Mouse (Mus musculus): Measurements from ENCODE around the gene Xlr4c. TPM values are rescaled to one million over a fixed set of nuclear protein-coding genes. Genes with fewer than 3 reads are reported as not detected.

Gene Xlr4c
- polyA plus RNA-seq (2014; fragmentation: Illumina TruSeq; extraction: RNeasy Lipid Tissue Mini Kit (QIAGEN cat#74804); ENCODE audit: low replicate concordance), result 6.4 TPM

DNA sequence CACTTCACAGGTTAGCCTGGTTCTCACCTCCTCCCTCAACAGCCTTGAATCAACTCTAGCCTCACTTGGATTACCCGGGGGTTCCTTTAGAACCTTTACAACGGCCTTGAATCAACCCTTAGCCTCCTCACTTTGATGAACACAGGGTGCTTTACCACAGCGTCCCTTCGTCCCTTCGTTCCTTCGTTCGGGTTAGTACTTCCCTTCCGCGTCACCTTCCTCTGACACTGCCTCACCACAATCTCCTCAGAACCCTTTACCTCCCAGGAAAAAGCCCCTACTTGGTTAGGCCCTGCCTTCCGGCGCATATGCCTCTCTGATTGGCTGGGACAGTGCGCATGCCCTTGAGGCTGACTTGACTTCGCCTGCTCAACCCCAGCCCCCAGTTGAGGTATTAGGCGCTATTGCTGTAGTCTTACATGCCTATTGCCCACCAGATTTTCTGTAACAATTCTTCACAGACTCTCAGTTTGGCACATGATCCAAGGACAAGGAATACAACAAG is at the start of gene Xlr4c:
Xlr4c (minus strand) TSS at position 310 of the 505 bp plus-strand sequence.

DNA sequence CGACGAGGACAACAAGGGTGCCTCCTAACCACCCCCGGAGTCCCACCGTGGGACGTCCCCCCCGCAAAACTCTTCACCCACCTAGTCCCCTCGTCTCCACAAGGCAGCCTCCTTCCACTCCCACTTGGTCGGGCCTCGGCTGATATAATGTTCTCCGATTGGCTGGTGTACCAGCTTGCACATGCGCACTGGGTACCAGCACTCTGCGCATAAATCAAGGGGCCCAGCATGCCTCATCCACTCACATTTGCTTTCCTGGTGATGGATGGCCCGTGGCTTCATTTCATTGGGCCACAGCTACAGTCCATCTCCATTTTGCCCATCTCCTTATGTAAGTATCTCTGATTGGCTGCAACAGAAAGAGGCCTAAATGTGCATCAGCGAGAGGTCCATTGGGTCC is 22.3 kb upstream of the Xlr4c start, which contains the start of gene Xlr3c:
Xlr3c (minus strand) TSS at position 121 of the 400 bp plus-strand sequence.

DNA sequence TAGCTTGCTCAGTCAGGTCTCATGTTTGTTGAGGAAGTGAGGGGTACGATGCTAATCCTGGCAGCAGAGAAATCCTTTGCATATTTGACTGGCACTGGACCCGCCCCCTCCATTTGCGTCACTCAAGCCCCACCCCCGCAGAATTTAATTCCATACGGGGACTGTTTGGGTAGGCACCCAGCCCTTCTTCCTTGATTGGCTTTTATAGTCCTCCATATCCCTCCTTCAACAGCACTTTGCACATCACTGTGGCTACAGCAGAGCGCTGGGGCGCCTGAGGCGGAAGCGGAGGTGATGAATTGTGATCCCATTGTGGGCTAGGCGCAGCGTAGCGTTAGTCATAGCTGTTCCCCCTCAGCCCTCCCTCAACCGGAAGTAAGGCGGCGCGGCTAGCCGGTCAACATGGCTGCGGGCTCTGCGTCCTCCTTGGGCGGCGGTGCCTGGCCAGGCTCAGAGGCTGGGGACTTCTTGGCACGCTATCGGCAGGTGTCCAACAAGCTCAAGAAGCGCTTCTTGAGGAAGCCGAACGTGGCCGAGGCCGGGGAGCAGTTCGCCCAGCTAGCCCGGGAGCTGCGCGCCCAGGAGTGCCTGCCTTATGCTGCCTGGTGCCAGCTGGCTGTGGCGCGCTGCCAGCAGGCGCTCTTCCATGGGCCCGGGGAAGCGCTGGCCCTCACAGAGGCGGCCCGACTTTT is 14.9 kb downstream of the Xlr4c start, which contains the start of gene F8a:
F8a (plus strand) TSS at position 378 of the 692 bp plus-strand sequence.

DNA sequence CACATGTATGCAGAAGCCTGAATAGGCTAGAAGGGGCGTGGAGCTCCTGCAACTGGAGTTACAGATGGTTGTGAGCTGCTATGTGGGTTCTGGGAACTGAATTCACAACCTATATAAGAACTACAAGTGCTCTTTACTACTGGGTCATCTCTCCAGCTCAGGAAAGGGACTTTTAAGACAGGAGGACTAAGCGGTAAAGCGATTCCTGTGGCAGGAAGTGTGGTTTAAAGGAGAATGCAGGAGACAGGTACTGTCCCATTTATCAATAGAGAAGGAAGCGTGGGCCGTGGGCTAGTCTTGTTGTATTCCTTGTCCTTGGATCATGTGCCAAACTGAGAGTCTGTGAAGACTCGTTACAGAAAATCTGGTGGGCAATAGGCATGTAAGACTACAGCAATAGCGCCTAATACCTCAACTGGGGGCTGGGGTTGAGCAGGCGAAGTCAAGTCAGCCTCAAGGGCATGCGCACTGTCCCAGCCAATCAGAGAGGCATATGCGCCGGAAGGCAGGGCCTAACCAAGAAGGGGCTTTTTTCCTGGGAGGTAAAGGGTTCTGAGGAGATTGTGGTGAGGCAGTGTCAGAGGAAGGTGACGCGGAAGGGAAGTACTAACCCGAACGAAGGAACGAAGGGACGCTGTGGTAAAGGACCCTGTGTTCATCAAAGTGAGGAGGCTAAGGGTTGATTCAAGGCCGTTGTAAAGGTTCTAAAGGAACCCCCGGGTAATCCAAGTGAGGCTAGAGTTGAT is 28.9 kb downstream of the Xlr4c start, which contains the start of gene Xlr4b:
Xlr4b (plus strand) TSS at position 515 of the 746 bp plus-strand sequence.

DNA sequence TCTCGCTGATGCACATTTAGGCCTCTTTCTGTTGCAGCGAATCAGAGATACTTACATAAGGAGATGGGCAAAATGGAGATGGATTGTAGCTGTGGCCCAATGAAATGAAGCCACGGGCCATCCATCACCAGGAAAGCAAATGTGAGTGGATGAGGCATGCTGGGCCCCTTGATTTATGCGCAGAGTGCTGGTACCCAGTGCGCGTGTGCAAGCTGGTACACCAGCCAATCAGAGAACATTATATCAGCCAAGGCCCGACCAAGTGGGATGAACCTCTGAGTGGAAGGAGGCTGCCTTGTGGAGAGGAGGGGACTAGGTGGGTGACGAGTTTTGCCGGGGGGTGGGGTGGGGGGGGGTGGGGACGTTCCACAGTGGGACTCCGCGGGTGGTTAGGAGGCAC is 51.0 kb downstream of the Xlr4c start, which contains the start of gene Xlr3b:
Xlr3b (plus strand) TSS at position 274 of the 400 bp plus-strand sequence.

Other genes starting within 250 kb of the Xlr4c start
- not detected for gene Pnma5, start 206.0 kb downstream of the Xlr4c start, polyA plus RNA-seq (2014; fragmentation: Illumina TruSeq; extraction: RNeasy Lipid Tissue Mini Kit (QIAGEN cat#74804); ENCODE audit: low replicate concordance)
- not detected for gene Pnma3, start 178.3 kb downstream of the Xlr4c start, polyA plus RNA-seq (2014; fragmentation: Illumina TruSeq; extraction: RNeasy Lipid Tissue Mini Kit (QIAGEN cat#74804); ENCODE audit: low replicate concordance)
- gene Xlr4a, start 160.7 kb downstream of the Xlr4c start, polyA plus RNA-seq (2014; fragmentation: Illumina TruSeq; extraction: RNeasy Lipid Tissue Mini Kit (QIAGEN cat#74804); ENCODE audit: low replicate concordance), result 7.1 TPM
- gene Xlr3a, start 146.0 kb downstream of the Xlr4c start, polyA plus RNA-seq (2014; fragmentation: Illumina TruSeq; extraction: RNeasy Lipid Tissue Mini Kit (QIAGEN cat#74804); ENCODE audit: low replicate concordance), result 8.7 TPM
- not detected for gene Gm14685, start 126.1 kb downstream of the Xlr4c start, polyA plus RNA-seq (2014; fragmentation: Illumina TruSeq; extraction: RNeasy Lipid Tissue Mini Kit (QIAGEN cat#74804); ENCODE audit: low replicate concordance)
- gene Xlr5b, start 94.3 kb downstream of the Xlr4c start, polyA plus RNA-seq (2014; fragmentation: Illumina TruSeq; extraction: RNeasy Lipid Tissue Mini Kit (QIAGEN cat#74804); ENCODE audit: low replicate concordance), result not detected
- not detected for gene DXBay18, start 93.7 kb downstream of the Xlr4c start, polyA plus RNA-seq (2014; fragmentation: Illumina TruSeq; extraction: RNeasy Lipid Tissue Mini Kit (QIAGEN cat#74804); ENCODE audit: low replicate concordance)
- not detected for gene Spin2d, start 66.1 kb downstream of the Xlr4c start, polyA plus RNA-seq (2014; fragmentation: Illumina TruSeq; extraction: RNeasy Lipid Tissue Mini Kit (QIAGEN cat#74804); ENCODE audit: low replicate concordance)
- 7.8 TPM for gene Xlr3b, start 50.9 kb downstream of the Xlr4c start, polyA plus RNA-seq (2014; fragmentation: Illumina TruSeq; extraction: RNeasy Lipid Tissue Mini Kit (QIAGEN cat#74804); ENCODE audit: low replicate concordance)
- gene Xlr4b, start 28.8 kb downstream of the Xlr4c start, polyA plus RNA-seq (2014; fragmentation: Illumina TruSeq; extraction: RNeasy Lipid Tissue Mini Kit (QIAGEN cat#74804); ENCODE audit: low replicate concordance), result 25.4 TPM
- 9.3 TPM for gene F8a, start 14.8 kb downstream of the Xlr4c start, polyA plus RNA-seq (2014; fragmentation: Illumina TruSeq; extraction: RNeasy Lipid Tissue Mini Kit (QIAGEN cat#74804); ENCODE audit: low replicate concordance)
- not detected for gene Xlr3c, start 22.3 kb upstream of the Xlr4c start, polyA plus RNA-seq (2014; fragmentation: Illumina TruSeq; extraction: RNeasy Lipid Tissue Mini Kit (QIAGEN cat#74804); ENCODE audit: low replicate concordance)
- not detected for gene Xlr5a, start 49.8 kb upstream of the Xlr4c start, polyA plus RNA-seq (2014; fragmentation: Illumina TruSeq; extraction: RNeasy Lipid Tissue Mini Kit (QIAGEN cat#74804); ENCODE audit: low replicate concordance)
- 0.48 TPM for gene Xlr5c, start 49.8 kb upstream of the Xlr4c start, polyA plus RNA-seq (2014; fragmentation: Illumina TruSeq; extraction: RNeasy Lipid Tissue Mini Kit (QIAGEN cat#74804); ENCODE audit: low replicate concordance)
- gene Gm45015, start 93.7 kb upstream of the Xlr4c start, polyA plus RNA-seq (2014; fragmentation: Illumina TruSeq; extraction: RNeasy Lipid Tissue Mini Kit (QIAGEN cat#74804); ENCODE audit: low replicate concordance), result not detected
- gene Zfp275, start 99.5 kb upstream of the Xlr4c start, polyA plus RNA-seq (2014; fragmentation: Illumina TruSeq; extraction: RNeasy Lipid Tissue Mini Kit (QIAGEN cat#74804); ENCODE audit: low replicate concordance), result 6.1 TPM
- not detected for gene Gm18336, start 155.6 kb upstream of the Xlr4c start, polyA plus RNA-seq (2014; fragmentation: Illumina TruSeq; extraction: RNeasy Lipid Tissue Mini Kit (QIAGEN cat#74804); ENCODE audit: low replicate concordance)
- 1.2 TPM for gene Zfp92, start 168.0 kb upstream of the Xlr4c start, polyA plus RNA-seq (2014; fragmentation: Illumina TruSeq; extraction: RNeasy Lipid Tissue Mini Kit (QIAGEN cat#74804); ENCODE audit: low replicate concordance)
- gene Trex2, start 192.2 kb upstream of the Xlr4c start, polyA plus RNA-seq (2014; fragmentation: Illumina TruSeq; extraction: RNeasy Lipid Tissue Mini Kit (QIAGEN cat#74804); ENCODE audit: low replicate concordance), result not detected
- gene Haus7, start 215.9 kb upstream of the Xlr4c start, polyA plus RNA-seq (2014; fragmentation: Illumina TruSeq; extraction: RNeasy Lipid Tissue Mini Kit (QIAGEN cat#74804); ENCODE audit: low replicate concordance), result 2.8 TPM
- 47.9 TPM for gene Bgn, start 240.5 kb upstream of the Xlr4c start, polyA plus RNA-seq (2014; fragmentation: Illumina TruSeq; extraction: RNeasy Lipid Tissue Mini Kit (QIAGEN cat#74804); ENCODE audit: low replicate concordance)